Mouse (Mus musculus): ENCODE data around the gene Pold2.
"Not testable (repeated sequence)": the region's sequence is repeated elsewhere in the genome, so short reads cannot be mapped to it uniquely, and the experiment has no call there.

Gene Pold2

DNA sequence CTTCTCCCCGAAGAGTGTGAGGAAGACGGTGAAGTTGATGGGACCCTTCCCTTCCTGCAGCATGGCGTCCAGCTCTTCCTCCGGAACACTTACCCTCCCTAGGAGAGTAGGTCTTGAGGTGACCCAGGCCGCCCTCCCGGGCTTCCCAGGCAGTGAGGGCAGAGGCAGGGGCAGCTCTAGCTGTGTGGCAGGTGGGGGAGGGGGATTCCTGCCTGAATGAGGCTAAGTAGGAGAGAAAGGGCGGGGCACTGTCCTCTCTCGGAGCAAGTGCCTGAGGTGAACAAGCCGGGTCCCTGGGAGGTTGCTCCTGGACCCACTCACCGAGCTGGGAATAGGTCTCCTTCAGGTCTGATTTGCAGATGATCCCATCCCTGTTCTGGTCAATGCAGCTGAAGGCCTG, 19.7 kb upstream of the Pold2 start:
- no peak for DNase-seq

DNA sequence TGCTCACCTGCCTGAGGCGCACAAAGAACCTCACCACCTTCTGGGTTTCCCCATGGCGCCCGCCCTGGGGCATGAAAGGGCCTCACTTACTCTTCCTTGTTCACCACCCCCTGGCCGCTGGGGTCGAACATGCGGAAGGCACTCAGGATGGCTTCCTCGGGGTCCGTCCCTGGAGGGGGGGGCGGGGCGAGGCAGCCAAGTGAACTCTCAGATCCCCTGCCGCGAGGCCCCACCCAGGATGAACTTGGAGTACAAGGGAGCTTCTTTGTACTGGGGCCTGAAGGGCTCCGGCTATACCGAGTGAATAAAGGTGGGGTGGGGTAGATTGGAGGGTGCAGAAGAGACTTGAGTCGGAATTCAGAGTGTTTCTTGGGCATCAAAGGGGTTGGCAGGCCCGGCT, 19.1 kb upstream of the Pold2 start:
- no peak for DNase-seq

- DNase-seq: no peak
Observed at GRCm38 (mm10) chr11:5893807-5894206, 15.7 kb upstream of the Pold2 start.

DNA sequence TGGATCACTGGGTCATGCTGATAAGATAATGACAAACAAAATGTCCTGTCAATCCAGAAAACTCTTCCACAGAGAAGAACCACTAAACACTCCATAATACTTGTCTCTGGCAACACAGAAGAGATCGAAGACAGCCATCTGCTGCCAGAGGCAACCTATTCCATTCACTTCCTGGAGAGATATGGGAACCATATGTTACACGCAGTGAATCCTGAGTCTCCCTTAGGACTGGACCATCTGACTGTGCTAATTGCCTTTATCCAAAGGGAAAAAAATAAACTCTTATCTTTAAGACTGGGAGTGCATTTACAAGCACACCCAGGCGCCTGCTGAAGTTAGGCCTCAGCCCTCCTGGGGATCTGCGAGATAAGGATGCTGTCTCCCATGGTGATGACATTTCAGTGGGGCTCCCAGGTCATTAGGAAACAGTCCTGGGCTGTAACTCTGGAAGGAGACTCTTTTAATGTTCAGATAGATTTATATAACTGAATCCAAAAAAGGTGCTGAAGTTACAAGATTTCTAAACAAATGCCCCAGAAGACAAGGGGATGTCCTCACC, 14.8 kb upstream of the Pold2 start:
- no peak for DNase-seq

DNA sequence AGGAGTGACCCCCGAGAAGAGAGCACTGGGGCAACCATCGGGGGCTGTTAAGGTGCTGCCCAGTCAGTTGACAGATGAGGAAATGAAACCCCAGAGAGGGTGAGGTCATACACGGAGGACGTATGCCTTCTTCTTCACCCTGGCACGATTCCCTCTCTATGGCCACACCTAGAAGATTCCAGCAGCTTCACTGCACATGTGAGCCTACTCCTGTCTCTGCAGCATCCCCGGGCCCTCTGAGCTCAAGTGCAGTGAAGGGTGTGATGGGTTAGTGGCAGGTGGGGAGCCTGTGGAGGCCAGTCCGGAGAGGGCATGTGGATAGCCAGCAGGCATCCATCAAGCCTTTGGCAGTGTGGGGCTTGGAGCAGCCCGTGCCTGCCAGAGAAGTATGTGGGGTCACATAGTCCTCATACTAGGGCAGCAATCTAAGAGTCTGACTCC, 14.1 kb upstream of the Pold2 start:
- peak in 1 of 2 experiments; percentile 63 for DNase-seq

DNA sequence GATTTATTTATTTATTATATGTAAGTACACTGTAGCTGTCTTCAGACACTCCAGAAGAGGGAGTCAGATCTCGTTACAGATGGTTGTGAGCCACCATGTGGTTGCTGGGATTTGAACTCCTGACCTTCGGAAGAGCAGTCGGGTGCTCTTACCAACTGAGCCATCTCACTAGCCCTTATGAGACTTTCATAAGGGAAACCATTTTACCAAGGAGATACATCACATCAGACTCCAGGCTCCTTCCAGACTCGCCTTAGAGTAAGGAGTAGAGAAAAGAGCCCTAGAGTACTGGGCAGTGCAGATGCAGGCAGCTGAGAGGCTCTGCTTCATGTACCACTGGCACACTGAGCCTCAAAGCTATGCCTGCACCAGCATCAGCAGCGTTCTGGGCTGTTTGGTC, 10.5 kb upstream of the Pold2 start:
- not testable (repeated sequence) for DNase-seq

DNA sequence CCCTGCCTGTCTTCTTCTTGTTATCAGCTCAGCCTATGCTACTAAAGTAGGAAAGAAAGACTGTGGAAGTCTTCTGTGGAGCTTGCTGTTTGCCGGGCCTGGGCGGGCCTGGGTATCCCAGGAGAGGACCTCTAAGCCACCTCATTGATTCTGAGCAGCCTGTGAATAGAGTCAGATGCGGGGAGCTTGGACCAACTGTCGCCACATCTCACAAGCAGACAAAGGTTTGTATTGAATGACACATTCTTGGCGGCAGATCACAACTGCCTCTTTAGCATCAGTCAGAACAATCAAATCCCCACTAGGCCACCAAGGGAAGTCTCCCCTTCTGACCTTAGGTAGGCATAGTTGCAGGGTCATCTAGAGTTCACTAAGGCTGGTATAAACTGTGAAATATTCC, 9.2 kb upstream of the Pold2 start:
- DNase-seq: no peak

GRCm38 (mm10) chr11:5886187-5886586, 8.1 kb upstream of the Pold2 start:
- DNase-seq: peak in 1 of 2 experiments; percentile 75

- DNase-seq: no peak
Observed at GRCm38 (mm10) chr11:5882518-5882917, 4.4 kb upstream of the Pold2 start.

GRCm38 (mm10) chr11:5879905-5880304, 1.8 kb upstream of the Pold2 start:
- peak; percentile 68 to 76 for DNase-seq

DNA sequence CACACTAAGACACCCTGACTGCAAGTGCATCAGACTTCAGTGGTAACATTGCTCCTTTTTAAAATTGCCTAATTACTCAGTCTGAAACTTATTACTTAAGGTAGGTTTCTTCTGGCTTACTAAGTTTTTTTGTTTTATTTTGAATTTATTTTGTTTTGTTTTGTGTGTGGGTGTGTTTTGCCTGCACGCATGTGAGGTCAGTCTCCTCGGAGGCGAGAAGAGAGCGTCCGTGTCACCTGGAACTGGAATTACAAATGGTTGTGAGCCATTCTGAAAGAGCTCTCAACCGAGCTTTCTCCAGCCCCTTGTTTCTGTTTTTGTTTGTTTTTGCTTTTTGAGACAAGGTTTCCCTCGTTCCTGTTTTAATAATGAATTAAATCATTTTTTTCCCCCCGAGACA, 569 bp upstream of the Pold2 start:
- DNase-seq: no peak

- no peak for DNase-seq
Observed at GRCm38 (mm10) chr11:5877421-5877820, 671 bp downstream of the Pold2 start.

GRCm38 (mm10) chr11:5873192-5873591, 4.9 kb downstream of the Pold2 start:
- no peak for DNase-seq

GRCm38 (mm10) chr11:5872707-5873106, 5.4 kb downstream of the Pold2 start:
- DNase-seq: no peak

GRCm38 (mm10) chr11:5870069-5870468, 8.0 kb downstream of the Pold2 start:
- DNase-seq: no peak

GRCm38 (mm10) chr11:5869331-5869730, 8.8 kb downstream of the Pold2 start:
- DNase-seq: no peak

DNA sequence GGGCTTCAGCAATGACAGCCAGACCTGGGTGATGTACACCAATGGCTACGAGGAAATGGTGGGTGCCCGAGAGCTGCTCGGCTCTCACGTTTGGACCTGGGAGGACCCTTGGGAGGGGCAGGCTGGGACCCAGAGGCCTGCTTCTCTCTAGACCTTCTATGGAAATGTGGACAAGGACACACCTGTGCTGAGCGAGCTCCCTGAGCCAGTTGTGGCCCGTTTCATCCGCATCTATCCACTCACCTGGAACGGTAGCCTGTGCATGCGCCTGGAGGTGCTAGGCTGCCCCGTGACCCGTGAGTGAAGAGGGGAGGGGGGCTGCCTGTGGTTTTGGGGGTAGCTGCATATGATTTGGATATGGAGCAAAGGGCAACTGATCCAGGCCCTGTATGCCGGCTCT, 9.8 kb downstream of the Pold2 start:
- DNase-seq: no peak

DNA sequence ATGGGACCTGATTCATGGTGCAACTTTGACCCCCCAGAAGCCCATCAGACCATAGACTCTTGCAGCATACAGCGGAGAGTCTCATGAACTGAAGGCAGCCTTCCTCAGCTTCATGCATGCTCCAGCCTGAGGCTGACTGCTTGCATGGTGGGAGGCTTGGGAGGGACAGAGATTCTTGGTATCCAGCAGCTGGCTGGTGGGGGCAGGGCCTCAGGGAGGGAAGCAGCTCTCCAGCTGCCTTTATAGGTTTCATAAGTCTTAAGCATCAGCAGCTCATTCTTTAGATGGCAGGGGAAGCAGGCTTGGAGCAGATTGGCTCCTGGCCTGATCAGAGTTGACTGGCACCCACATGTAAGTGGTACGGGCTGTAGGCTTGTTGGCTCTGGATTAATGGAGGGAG, 10.9 kb downstream of the Pold2 start:
- DNase-seq: peak in 1 of 2 experiments; percentile 72

GRCm38 (mm10) chr11:5862394-5863105, 15.5 kb downstream of the Pold2 start:
- no peak for DNase-seq

DNA sequence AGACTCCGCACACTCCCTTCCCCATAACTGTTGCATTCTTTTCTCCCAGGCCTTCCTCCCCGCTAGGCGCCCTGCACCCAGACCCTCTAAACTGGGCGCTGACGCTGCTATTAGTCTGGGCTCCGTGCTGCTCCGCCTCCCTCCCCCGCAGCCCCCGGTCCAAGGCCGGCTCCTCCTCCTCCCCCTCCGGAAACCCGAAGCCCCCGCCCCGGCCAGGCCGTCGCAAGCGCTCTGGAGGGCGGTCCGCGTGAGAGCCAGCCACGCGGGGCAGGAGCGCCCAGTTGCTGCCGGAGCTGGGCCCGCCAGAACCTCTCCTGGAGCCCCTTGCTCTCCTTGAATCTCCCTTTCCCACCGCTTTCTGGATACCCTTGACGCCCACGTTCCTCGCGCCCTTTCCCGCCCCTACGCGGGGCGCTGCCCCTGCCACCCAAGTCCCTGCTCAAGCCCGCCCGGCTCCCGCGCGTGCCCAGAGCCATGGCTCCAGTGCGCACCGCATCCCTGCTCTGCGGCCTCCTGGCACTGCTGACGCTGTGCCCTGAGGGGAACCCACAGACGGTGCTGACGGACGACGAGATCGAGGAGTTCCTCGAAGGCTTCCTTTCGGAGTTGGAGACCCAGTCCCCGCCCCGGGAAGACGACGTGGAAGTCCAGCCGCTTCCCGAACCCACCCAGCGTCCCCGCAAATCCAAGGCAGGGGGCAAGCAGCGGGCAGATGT, 16.3 kb downstream of the Pold2 start, which contains the start of gene Aebp1:
Gene Aebp1, plus strand, starts transcription at position 270 of the 716 bp plus-strand sequence.
- DNase-seq: peak; percentile 75 to 82

DNA sequence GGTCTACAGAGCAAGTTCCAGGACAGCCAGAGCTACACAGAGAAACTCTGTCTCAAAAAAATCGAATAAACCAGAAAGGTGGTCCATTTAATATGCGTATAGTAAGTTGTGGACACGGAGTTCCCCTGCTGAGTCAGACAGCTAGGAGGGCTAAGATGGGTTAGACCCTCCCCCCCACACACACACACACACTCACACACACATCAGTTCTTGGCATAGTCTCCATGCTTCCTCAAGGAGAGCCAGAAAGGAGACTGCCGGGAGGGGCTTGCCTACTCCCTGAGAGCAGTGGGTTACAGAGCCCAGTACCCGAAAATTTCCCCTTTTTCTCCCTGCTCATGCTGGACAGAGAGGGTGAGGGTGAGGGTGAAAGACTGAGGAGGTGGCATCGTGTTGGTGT, 17.5 kb downstream of the Pold2 start:
- no peak for DNase-seq

DNA sequence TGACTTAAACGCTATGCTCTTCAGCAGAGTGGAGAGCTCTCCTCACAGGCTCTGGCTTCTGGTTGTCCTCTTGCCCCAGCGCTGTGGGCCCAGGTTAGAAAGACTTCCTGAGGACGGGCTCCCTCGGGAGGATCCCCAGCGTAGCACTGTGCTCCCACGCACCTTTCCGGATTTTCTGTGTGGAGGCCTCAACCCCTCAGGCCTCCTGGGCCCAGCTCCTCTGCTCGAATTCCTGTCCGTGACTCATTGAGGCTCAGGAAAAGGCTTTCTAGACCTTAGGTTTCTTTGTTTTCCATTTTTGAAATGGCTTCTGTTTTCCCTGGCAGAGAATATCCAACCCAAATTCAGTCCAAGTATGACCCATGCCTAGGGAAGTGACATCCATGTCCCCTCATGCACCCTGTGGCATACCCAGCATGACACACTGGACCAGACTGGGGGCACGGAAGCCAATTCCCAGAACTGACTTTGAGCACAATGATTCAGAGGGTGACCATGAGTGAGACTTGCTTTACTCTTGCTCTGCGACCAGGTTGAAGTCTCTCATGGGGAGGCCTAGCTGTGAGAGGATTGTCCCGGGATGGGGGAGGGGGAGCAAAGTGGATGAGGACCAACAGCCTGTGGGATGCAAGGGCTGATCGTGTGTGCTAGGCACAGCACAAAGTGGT, 18.1 kb downstream of the Pold2 start:
- no peak for DNase-seq

GRCm38 (mm10) chr11:5858723-5859122, 19.4 kb downstream of the Pold2 start:
- no peak for DNase-seq

Data from lung, postnatal 4 days (tissue).